Mouse (Mus musculus): ENCODE data around the gene Grik5. TPM values are rescaled to one million over a fixed set of nuclear protein-coding genes. Genes with fewer than 3 reads are reported as not detected.

Gene Grik5
- polyA plus RNA-seq, 1 experiment from 2014 or later = 1.9 TPM

DNA sequence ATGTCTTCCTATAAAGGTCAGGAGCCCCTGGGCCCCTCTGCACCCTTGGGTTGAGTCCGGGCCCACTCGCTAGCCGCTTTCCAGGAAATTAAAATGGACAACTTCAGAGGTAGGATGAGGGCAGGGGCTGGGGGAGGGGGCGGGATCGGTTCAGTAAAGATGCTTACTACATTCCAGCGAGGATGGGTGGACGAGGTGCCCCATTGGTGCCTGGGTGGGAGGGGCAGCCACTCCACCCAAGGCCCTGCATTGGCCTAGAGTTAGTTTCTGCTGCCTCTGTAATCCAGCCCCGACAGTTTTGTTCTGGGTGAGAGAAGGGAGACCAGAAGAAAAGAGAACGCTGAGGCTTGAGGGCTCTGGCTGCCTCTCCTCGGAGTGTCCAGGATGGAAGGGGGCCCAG is 17.7 kb upstream of the Grik5 start:
- H3K36me3 ChIP-seq (ENCODE audit: insufficient read depth, low read length) = no peaks in the 10 kb centered on the region
- H3K4me1 ChIP-seq (ENCODE audit: insufficient read depth, low read depth, low read length) = peaks cover 4% of the 10 kb centered on the region; the same call in 1 of the 2 replicates
- WGBS = 28% methylated on average over 10 of the region's 10 CpGs
- H3K9ac ChIP-seq (replicated peaks; ENCODE audit: low read depth) = no peak overlapping the region
- H3K27me3 ChIP-seq (replicated peaks; ENCODE audit: insufficient read depth, low read length) = no peaks in the 10 kb centered on the region
- H3K4me2 ChIP-seq (replicated peaks; ENCODE audit: low read depth, low read length) = no peak overlapping the region
- no peak overlapping the region for H3K4me3 ChIP-seq (ENCODE audit: low read depth, low read length)
- DNase-seq (ENCODE audit: low spot score) = no peak
- no peaks in the 10 kb centered on the region for H3K9me3 ChIP-seq (ENCODE audit: low read length)
- no peak overlapping the region for H3K27ac ChIP-seq (ENCODE audit: low read length)
- peak; percentile 23; the same call in 1 of the 2 replicates for ATAC-seq
- no peak for TF ChIP-seq CTCF (IDR thresholded peaks at IDR 0.05)
- TF ChIP-seq EP300 (IDR thresholded peaks at IDR 0.05) = no peak

- no peaks in the 10 kb centered on the region for H3K9me3 ChIP-seq (ENCODE audit: low read length)
- no peak for ATAC-seq
- H3K4me2 ChIP-seq (replicated peaks; ENCODE audit: low read depth, low read length) = no peak overlapping the region
- WGBS = 22% methylated on average over 11 of the region's 11 CpGs
- TF ChIP-seq CTCF (IDR thresholded peaks at IDR 0.05) = no peak
- no peak for TF ChIP-seq EP300 (IDR thresholded peaks at IDR 0.05)
- no peaks in the 10 kb centered on the region for H3K27me3 ChIP-seq (replicated peaks; ENCODE audit: insufficient read depth, low read length)
- no peaks in the 10 kb centered on the region for H3K36me3 ChIP-seq (ENCODE audit: insufficient read depth, low read length)
- no peak overlapping the region for H3K4me3 ChIP-seq (ENCODE audit: low read depth, low read length)
- no peak overlapping the region for H3K9ac ChIP-seq (replicated peaks; ENCODE audit: low read depth)
- no peak overlapping the region for H3K27ac ChIP-seq (ENCODE audit: low read length)
- peaks cover 4% of the 10 kb centered on the region; the same call in 1 of the 2 replicates for H3K4me1 ChIP-seq (ENCODE audit: insufficient read depth, low read depth, low read length)
- no peak for DNase-seq (ENCODE audit: low spot score)
These were observed 16.8 kb upstream of the Grik5 start for GRCm38 (mm10) chr7:25088968-25089367.

GRCm38 (mm10) chr7:25088531-25088930 is 16.4 kb upstream of the Grik5 start:
- Histone ChIP-seq H3K27ac (ENCODE audit: low read length) (no peak overlapping the region), H3K36me3 (ENCODE audit: insufficient read depth, low read length) (no peaks in the 10 kb centered on the region), H3K9ac (replicated peaks; ENCODE audit: low read depth) (no peak overlapping the region), H3K4me2 (replicated peaks; ENCODE audit: low read depth, low read length) (no peak overlapping the region), H3K9me3 (ENCODE audit: low read length) (no peaks in the 10 kb centered on the region), H3K27me3 (replicated peaks; ENCODE audit: insufficient read depth, low read length) (no peaks in the 10 kb centered on the region), H3K4me3 (ENCODE audit: low read depth, low read length) (no peak overlapping the region), H3K4me1 (ENCODE audit: insufficient read depth, low read depth, low read length) (peaks cover 4% of the 10 kb centered on the region; the same call in 1 of the 2 replicates)
- no peak for DNase-seq (ENCODE audit: low spot score)
- no peak for ATAC-seq
- no peak for TF ChIP-seq EP300 (IDR thresholded peaks at IDR 0.05)
- 25% methylated on average over 10 of the region's 10 CpGs for WGBS

DNA sequence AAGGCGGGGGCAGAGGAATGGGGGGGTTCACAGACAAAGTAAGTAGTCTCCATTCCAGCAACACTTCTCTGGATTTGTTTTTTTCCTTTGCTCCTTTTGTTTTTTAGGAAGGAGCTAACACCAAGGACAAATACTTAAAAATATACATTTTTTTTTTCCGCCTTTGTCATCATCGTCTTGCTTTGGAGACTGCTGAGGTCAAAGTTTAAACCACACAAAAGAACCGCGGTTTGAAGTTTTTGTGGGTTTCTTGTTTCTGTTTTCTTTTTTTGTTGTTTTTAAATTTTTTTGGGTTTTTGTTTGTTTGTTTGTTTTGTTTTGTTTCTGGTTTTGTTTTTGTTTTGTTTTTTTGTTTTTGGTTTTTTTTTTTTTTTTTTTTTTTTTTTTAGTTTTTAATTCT is 15.8 kb upstream of the Grik5 start:
- peaks cover 4% of the 10 kb centered on the region; the same call in 1 of the 2 replicates for H3K4me1 ChIP-seq (ENCODE audit: insufficient read depth, low read depth, low read length)
- H3K9ac ChIP-seq (replicated peaks; ENCODE audit: low read depth) = no peak overlapping the region
- WGBS = 52% methylated on average over 5 of the region's 5 CpGs
- no peaks in the 10 kb centered on the region for H3K27me3 ChIP-seq (replicated peaks; ENCODE audit: insufficient read depth, low read length)
- TF ChIP-seq EP300 (IDR thresholded peaks at IDR 0.05) (no peak), CTCF (IDR thresholded peaks at IDR 0.05) (no peak)
- no peak overlapping the region for H3K27ac ChIP-seq (ENCODE audit: low read length)
- ATAC-seq (no peak), DNase-seq (ENCODE audit: low spot score) (no peak)
- H3K36me3 ChIP-seq (ENCODE audit: insufficient read depth, low read length) = no peaks in the 10 kb centered on the region
- no peaks in the 10 kb centered on the region for H3K9me3 ChIP-seq (ENCODE audit: low read length)
- no peak overlapping the region for H3K4me2 ChIP-seq (replicated peaks; ENCODE audit: low read depth, low read length)
- H3K4me3 ChIP-seq (ENCODE audit: low read depth, low read length) = no peak overlapping the region

DNA sequence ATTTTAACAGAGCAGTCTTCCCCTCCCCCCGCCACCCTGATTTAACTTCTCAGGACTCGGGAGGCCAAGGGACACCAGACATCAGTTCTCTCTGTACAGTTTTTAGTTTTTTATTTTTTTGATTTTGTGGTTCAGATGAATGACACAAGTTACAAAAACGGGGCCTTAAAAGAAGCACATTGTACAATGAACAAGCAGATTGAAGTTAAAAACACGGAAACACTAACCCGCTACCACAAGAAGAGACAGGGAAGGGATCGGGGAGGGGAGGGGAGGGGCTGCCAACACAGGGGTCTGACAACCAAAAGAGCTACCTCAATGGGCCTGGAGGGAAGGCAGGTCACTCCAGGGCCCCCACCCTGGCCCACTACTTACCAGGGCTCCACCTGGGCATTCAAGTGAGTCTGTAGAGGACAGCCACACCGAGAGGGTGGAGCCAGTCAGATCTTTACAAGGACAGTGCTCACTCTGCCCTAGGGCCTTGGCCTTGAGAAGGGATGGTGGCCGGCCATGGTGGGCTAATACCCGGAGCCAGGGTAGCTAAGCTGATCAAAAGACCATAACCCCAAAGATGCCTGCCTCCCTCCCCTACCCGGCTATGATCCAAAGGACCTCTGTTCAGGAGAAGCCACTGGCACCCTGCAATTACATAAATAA is 15.2 kb upstream of the Grik5 start:
- ATAC-seq = no peak

GRCm38 (mm10) chr7:25086656-25087055 is 14.5 kb upstream of the Grik5 start:
- TF ChIP-seq EP300 (IDR thresholded peaks at IDR 0.05) (no peak), CTCF (IDR thresholded peaks at IDR 0.05) (peak; percentile 60)
- 0 out of 2 replicates have a peak, but pooled peaks cover 8% of the 10 kb centered on the region for H3K36me3 ChIP-seq (ENCODE audit: insufficient read depth, low read length)
- no peak overlapping the region for H3K9ac ChIP-seq (replicated peaks; ENCODE audit: low read depth)
- 44% methylated on average over 3 of the region's 3 CpGs for WGBS
- H3K4me1 ChIP-seq (ENCODE audit: insufficient read depth, low read depth, low read length) = peaks cover 4% of the 10 kb centered on the region; the same call in 1 of the 2 replicates
- no peaks in the 10 kb centered on the region for H3K9me3 ChIP-seq (ENCODE audit: low read length)
- no peaks in the 10 kb centered on the region for H3K27me3 ChIP-seq (replicated peaks; ENCODE audit: insufficient read depth, low read length)
- DNase-seq (ENCODE audit: low spot score) (no peak), ATAC-seq (no peak)
- no peak overlapping the region for H3K4me3 ChIP-seq (ENCODE audit: low read depth, low read length)
- no peak overlapping the region for H3K4me2 ChIP-seq (replicated peaks; ENCODE audit: low read depth, low read length)
- H3K27ac ChIP-seq (ENCODE audit: low read length) = no peak overlapping the region

More for the DNA sequence above, 15.2 kb upstream of the Grik5 start:
- WGBS = 59% methylated on average over 10 of the region's 10 CpGs
- Histone ChIP-seq H3K4me3 (ENCODE audit: low read depth, low read length) (no peak overlapping the region), H3K9ac (replicated peaks; ENCODE audit: low read depth) (no peak overlapping the region), H3K27ac (ENCODE audit: low read length) (no peak overlapping the region), H3K36me3 (ENCODE audit: insufficient read depth, low read length) (0 out of 2 replicates have a peak, but pooled peaks cover 2% of the 10 kb centered on the region), H3K4me2 (replicated peaks; ENCODE audit: low read depth, low read length) (no peak overlapping the region), H3K4me1 (ENCODE audit: insufficient read depth, low read depth, low read length) (peaks cover 4% of the 10 kb centered on the region; the same call in 1 of the 2 replicates), H3K9me3 (ENCODE audit: low read length) (no peaks in the 10 kb centered on the region), H3K27me3 (replicated peaks; ENCODE audit: insufficient read depth, low read length) (no peaks in the 10 kb centered on the region)
- no peak for DNase-seq (ENCODE audit: low spot score)
- TF ChIP-seq CTCF (IDR thresholded peaks at IDR 0.05) = no peak
